Mouse (Mus musculus) hindbrain, embryonic 13.5 days (tissue): ENCODE data around the gene Lactbl1. TPM values are rescaled to one million over a fixed set of nuclear protein-coding genes. Genes with fewer than 3 reads are reported as not detected.

Experiments used
- ATAC-seq: fragments of 200-750 bp; cut with Nextera tagmentation; 2 replicates; pipeline ENCODE4 v1.8.0; 2017; ENCODE audit warnings: moderate TSS enrichment; ENCODE audit not compliant: low FRiP score
- H3K27ac ChIP-seq: fragments of 300-500 bp; sonication (generic); 2 replicates; pipeline ENCODE4 v1.5.1; 2015; ENCODE audit warnings: inconsistent platforms, mild to moderate bottlenecking, moderate library complexity
- H3K27me3 ChIP-seq: fragments of 300-500 bp; sonication (generic); 2 replicates; pipeline ENCODE4 v1.6.1; 2015; ENCODE audit warnings: mild to moderate bottlenecking, inconsistent platforms
- H3K36me3 ChIP-seq: fragments of 300-500 bp; sonication (generic); 2 replicates; pipeline ENCODE4 v1.6.1; 2015; ENCODE audit warnings: mild to moderate bottlenecking, inconsistent platforms
- H3K4me1 ChIP-seq: fragments of 300-500 bp; sonication (generic); replicated peaks from 2 replicates; pipeline ENCODE4 v1.6.1; 2015; ENCODE audit warnings: inconsistent platforms
- H3K4me2 ChIP-seq: fragments of 300-500 bp; sonication (generic); 2 replicates; pipeline ENCODE4 v1.6.1; 2015; ENCODE audit warnings: inconsistent platforms, mild to moderate bottlenecking, moderate library complexity
- H3K4me3 ChIP-seq: fragments of 300-500 bp; sonication (generic); 2 replicates; pipeline ENCODE4 v1.5.1; 2015; ENCODE audit warnings: mild to moderate bottlenecking, inconsistent platforms
- H3K9ac ChIP-seq: fragments of 300-500 bp; sonication (generic); 2 replicates; pipeline ENCODE4 v1.6.1; 2015; ENCODE audit warnings: mild to moderate bottlenecking, inconsistent platforms
- H3K9me3 ChIP-seq: fragments of 300-500 bp; sonication (generic); 2 replicates; pipeline ENCODE4 v1.6.1; 2016; ENCODE audit warnings: inconsistent platforms
- WGBS: fragments of 180-500 bp; shearing (Covaris S2); methylation state at CpG from one replicate; pipeline ENCODE4 v1.1.7; 2015; 5-methylcytosine and 5-hydroxymethylcytosine counted together
- polyA plus RNA-seq: library from polyadenylated mRNA; unstranded; fragments of >200 nt; fragmentation: Nextera tagmentation; extraction: Ambion mirVana; gene quantifications from 2 replicates; pipeline ENCODE4 v1.2.1, GENCODE M21; 2015

The Lactbl1 gene
- polyA plus RNA-seq = 0.06 TPM in 1 of 2 replicates, not detected in the other

DNA sequence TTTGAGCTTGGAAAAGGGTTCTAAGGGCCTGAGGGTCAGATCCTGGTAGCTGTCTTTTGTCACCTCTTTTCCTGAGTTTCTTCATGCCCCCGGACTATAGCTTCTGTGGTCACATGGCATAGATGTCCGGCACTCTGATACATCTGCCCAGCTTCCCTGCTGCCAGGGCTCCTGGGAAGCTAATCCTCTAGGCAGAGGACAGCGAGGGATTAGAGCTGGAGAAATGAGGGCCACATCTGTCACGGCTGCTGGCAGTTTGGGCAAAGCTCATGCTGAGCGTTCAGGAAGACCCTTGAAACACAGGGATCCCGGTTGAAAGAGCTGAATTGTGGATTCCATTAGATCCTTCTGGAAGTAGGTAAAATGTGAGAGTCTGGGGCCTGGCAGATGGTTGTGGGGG, at the start of gene Lactbl1:
TSS of gene Lactbl1 (plus strand) at position 234 of the 400 bp plus-strand sequence.
- H3K4me2 ChIP-seq = no peak within 1 kb of the TSS
- H3K4me1 ChIP-seq = no peaks in the 10 kb centered on the region
- H3K27ac ChIP-seq = no peak within 1 kb of the TSS
- no peaks in the 10 kb centered on the region for H3K9me3 ChIP-seq
- no peak for ATAC-seq
- no peaks in the 10 kb centered on the region for H3K36me3 ChIP-seq
- 0 out of 2 replicates have a peak within 1 kb of the TSS, but pooled peaks have one; percentile 20 for H3K9ac ChIP-seq
- H3K27me3 ChIP-seq = peaks cover 9% of the 10 kb centered on the region; the same call in 1 of the 2 replicates
- H3K4me3 ChIP-seq = no peak within 1 kb of the TSS
- WGBS = 43% methylated on average over 6 of the region's 6 CpGs

DNA sequence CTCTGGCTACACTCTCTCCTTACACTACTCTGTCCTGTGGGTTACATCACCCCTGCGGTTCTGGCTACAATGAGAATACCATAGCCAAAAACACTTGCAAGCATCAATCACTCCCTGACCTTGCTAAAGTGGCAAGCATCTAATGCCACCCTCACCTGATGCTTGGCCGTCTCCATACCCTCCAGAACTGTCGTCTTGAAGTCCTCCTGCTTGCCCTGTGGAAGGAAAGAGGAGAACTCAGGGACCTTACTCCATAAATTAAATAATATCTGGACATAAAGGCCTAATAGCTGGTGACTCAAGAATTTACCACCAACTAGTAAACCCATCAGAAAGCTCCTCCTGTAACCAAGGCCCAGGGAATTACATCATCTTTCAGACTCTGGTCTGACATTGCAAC, 40.5 kb upstream of the Lactbl1 start:
- no peaks in the 10 kb centered on the region for H3K36me3 ChIP-seq
- no peaks in the 10 kb centered on the region for H3K27me3 ChIP-seq
- no peak overlapping the region for H3K4me3 ChIP-seq
- WGBS = 93% methylated on average over 3 of the region's 3 CpGs
- no peaks in the 10 kb centered on the region for H3K9me3 ChIP-seq
- no peak overlapping the region for H3K27ac ChIP-seq
- H3K4me1 ChIP-seq = peaks cover 29% of the 10 kb centered on the region
- H3K9ac ChIP-seq = no peak overlapping the region
- no peak overlapping the region for H3K4me2 ChIP-seq
- ATAC-seq = no peak

DNA sequence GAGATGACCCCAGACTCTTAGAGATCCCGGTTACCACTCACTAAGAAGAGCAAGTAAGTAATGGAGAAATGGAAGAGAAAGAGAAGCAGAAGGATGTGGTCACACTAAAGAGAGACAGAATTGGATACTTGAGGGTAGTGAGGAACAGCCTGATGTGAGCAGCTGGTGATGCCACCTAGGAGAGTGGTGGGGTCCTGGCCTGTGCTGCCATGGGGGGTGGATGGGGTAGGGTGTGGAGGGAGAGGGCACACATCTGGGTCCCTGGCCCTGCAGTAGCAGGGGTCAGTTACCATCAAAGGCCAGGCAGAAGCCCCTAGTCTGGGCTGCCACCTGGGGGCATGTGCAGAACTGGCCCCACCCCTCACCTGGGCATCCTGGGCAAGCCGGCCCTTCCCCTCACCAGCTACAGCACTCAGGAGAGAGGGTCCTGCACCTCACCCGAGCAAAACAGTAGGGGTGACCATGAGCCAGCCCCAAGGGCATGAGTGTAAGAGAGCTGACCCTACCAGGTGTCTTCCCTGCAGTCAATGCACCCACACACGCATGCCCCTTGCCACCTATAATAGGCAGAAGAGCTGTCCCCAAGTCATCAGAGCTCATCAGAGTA, 35.1 kb upstream of the Lactbl1 start:
- H3K9me3 ChIP-seq = no peaks in the 10 kb centered on the region
- ATAC-seq = no peak
- H3K4me3 ChIP-seq = no peak overlapping the region
- H3K9ac ChIP-seq = no peak overlapping the region
- H3K4me1 ChIP-seq = peaks cover 41% of the 10 kb centered on the region
- H3K4me2 ChIP-seq = no peak overlapping the region
- H3K27ac ChIP-seq = no peak overlapping the region; the same call in 1 of the 2 replicates
- H3K36me3 ChIP-seq = peaks cover 12% of the 10 kb centered on the region
- WGBS = 93% methylated on average over 4 of the region's 4 CpGs
- no peaks in the 10 kb centered on the region for H3K27me3 ChIP-seq

DNA sequence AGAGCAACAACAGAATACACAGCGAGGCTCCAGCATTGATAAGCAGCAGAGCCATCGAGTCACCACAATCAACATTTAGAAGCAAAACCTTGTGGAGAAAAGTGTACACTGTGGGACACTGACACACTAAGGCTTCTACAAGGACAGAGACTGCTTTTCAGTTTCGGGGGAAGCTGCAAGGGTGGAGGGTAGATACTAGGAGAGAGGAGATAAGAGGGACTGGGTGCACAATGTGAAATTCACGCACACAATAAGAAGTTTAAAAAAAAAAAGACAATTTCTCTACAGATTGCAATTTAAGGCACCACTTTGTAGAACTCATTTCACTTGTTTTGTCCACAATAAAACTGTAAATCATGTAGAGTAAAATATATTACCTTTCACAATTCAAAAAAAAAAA, 34.4 kb upstream of the Lactbl1 start:
- WGBS = 92% methylated on average over 4 of the region's 4 CpGs
- Histone ChIP-seq H3K27me3 (no peaks in the 10 kb centered on the region), H3K36me3 (peaks cover 12% of the 10 kb centered on the region), H3K27ac (no peak overlapping the region), H3K4me3 (no peak overlapping the region), H3K9me3 (no peaks in the 10 kb centered on the region), H3K4me1 (peaks cover 38% of the 10 kb centered on the region), H3K4me2 (no peak overlapping the region), H3K9ac (no peak overlapping the region)
- no peak for ATAC-seq

DNA sequence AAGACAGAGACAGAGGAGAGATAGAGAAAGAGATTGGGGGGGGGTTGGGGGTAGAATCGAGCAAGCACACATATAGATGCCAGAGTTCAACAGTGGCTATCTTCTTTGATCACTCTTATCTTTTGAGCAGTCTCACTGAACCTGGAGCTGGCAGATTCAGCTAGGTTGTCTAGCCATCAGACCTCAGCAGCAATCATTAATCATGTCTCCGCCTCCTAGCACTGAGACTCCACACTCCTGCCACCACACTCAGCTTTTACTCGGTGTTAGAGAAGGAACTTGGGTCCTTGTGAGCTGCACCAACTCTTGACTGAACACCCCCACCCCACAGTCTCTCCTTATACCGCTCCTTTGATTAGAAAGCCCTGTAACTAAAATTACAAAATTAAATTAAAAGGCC, 30.3 kb upstream of the Lactbl1 start:
- Histone ChIP-seq H3K4me1 (peaks cover 55% of the 10 kb centered on the region), H3K27me3 (no peaks in the 10 kb centered on the region), H3K9me3 (no peaks in the 10 kb centered on the region), H3K36me3 (peaks cover 12% of the 10 kb centered on the region), H3K9ac (no peak overlapping the region), H3K27ac (no peak overlapping the region), H3K4me3 (no peak overlapping the region), H3K4me2 (no peak overlapping the region)
- WGBS = 70% methylated on average over 4 of the region's 4 CpGs
- ATAC-seq = no peak

DNA sequence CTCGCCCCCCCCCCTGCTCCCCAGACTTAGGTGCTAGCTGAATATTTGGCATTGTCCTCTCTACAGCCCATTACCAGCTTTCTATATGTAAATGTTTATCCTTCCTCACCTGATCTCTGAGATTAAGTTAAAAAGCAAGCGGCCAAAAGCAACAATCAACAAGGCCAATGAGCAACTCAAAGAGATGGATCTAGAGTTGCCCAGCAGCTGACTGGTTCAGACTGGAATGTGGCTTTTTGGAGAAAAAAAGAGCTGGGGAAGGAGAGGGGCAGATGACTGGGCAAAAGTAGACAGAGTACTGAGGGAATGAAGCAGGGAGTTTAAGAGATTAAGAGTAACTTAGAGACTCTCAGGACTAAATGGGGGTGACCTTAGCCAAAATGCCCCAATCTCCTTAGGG, 28.4 kb upstream of the Lactbl1 start:
- no peak for ATAC-seq
- no peak overlapping the region for H3K4me3 ChIP-seq
- no peak overlapping the region for H3K9ac ChIP-seq
- H3K27me3 ChIP-seq = no peaks in the 10 kb centered on the region
- no peak overlapping the region for H3K4me2 ChIP-seq
- no peak overlapping the region for H3K27ac ChIP-seq
- no peaks in the 10 kb centered on the region for H3K9me3 ChIP-seq
- peaks cover 12% of the 10 kb centered on the region for H3K36me3 ChIP-seq
- 83% methylated on average over 2 of the region's 2 CpGs for WGBS
- H3K4me1 ChIP-seq = peaks cover 55% of the 10 kb centered on the region

DNA sequence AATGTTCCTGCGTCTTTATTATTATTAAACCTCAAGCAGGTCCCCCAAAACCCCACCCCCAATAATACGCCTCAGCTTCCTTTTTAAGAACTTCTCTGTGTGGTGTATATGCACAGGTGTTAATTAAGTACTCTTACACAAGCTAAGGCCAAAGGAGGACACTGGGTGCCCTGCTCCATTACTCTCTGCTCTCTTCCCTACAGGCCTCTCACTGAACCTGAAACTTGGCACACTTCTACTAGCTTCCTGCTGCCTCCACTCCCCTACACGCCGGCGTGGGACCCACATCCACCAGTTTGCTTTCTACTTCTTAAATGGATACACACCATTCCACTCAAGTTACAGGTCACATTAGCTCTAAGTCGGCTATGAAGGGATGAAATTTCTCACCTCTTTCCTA, 27.2 kb upstream of the Lactbl1 start:
- no peaks in the 10 kb centered on the region for H3K27me3 ChIP-seq
- H3K36me3 ChIP-seq = peaks cover 7% of the 10 kb centered on the region
- H3K9me3 ChIP-seq = no peaks in the 10 kb centered on the region
- no peak overlapping the region for H3K9ac ChIP-seq
- no peak overlapping the region for H3K4me3 ChIP-seq
- WGBS = 87% methylated on average over 6 of the region's 6 CpGs
- H3K4me1 ChIP-seq = peaks cover 56% of the 10 kb centered on the region
- no peak overlapping the region for H3K4me2 ChIP-seq
- no peak for ATAC-seq
- no peak overlapping the region for H3K27ac ChIP-seq

DNA sequence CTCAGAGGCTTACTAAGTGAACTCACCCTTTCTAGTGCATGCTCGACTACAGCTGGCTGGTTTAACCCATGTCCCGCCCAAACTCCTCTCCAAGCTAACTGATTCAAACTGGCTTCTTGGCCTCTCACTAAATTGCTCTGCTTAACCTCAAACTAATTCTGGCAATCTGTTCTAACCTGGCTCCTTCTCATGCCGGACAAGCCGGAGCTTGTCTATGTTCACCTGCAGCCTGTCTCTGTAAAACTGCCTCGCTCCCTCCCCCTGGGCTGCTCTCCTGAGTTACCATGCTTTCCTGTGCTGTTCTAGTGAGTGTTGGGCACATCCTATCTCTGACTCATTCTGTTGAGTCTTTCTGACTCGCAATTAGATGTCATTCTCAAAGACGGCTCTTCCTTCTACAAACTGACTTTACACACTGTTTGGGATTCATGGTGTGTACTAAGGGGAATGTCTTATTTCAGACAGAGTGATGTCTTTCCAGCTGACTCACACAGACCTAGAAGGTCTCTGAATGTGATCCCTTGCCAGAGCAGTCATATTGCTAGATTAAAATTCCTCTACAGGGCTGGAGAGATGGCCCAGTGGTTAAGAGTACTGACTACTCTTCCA, 24.0 kb upstream of the Lactbl1 start:
- Histone ChIP-seq H3K4me1 (peaks cover 56% of the 10 kb centered on the region), H3K36me3 (no peaks in the 10 kb centered on the region), H3K9me3 (no peaks in the 10 kb centered on the region), H3K4me3 (no peak overlapping the region), H3K9ac (no peak overlapping the region), H3K27ac (no peak overlapping the region), H3K27me3 (no peaks in the 10 kb centered on the region), H3K4me2 (no peak overlapping the region)
- ATAC-seq = no peak
- 94% methylated on average over 7 of the region's 7 CpGs for WGBS

DNA sequence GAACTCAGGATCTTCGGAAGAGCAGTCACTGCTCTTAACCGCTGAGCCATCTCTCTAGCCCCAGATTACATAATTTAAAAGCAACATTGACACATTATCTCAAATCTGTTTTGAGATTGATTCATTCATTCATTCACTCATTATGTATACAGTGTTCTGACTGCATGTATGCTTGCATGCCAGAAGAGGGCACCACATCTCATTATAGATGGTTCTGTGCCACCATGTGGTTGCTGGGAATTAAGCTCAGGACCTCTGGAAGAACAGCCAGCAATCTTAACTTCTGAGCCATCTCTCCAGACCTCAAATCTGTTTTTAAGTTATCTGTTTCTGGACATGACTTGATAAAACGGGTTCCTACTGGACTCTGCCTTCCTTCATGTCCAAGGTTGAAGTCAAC, 22.6 kb upstream of the Lactbl1 start:
- Histone ChIP-seq H3K36me3 (no peaks in the 10 kb centered on the region), H3K4me2 (peak overlapping the region; percentile 76), H3K9me3 (no peaks in the 10 kb centered on the region), H3K9ac (no peak overlapping the region), H3K27me3 (no peaks in the 10 kb centered on the region), H3K4me3 (peak overlapping the region; percentile 97), H3K4me1 (peaks cover 41% of the 10 kb centered on the region), H3K27ac (no peak overlapping the region)
- no peak for ATAC-seq
- 98% methylated on average over 3 of the region's 3 CpGs for WGBS

DNA sequence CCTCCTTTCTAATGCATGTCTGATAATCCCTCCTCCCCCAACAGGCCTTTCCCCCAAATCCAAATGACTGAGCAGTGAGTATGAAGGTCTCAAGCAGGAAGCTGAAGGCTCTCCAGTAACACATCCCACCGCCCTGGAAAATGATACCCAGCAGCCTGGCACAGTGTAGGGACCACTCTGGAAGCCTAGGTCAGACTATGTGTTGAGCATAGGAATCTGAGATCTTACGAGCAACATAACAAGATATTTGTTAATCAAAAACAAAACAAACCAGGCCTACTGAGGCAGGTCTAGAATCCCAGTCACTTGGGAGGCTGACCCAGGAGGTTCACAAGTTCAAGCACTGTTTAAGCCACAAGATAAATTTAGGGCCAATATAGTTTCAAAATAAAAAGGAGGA, 21.9 kb upstream of the Lactbl1 start:
- peak overlapping the region; percentile 99 for H3K9ac ChIP-seq
- peaks cover 36% of the 10 kb centered on the region for H3K4me1 ChIP-seq
- H3K4me2 ChIP-seq = peak overlapping the region; percentile 76
- H3K27ac ChIP-seq = no peak overlapping the region
- ATAC-seq = no peak
- no peaks in the 10 kb centered on the region for H3K36me3 ChIP-seq
- WGBS = 93% methylated on average over 2 of the region's 2 CpGs
- H3K27me3 ChIP-seq = no peaks in the 10 kb centered on the region
- H3K9me3 ChIP-seq = no peaks in the 10 kb centered on the region
- H3K4me3 ChIP-seq = peak overlapping the region; percentile 97

DNA sequence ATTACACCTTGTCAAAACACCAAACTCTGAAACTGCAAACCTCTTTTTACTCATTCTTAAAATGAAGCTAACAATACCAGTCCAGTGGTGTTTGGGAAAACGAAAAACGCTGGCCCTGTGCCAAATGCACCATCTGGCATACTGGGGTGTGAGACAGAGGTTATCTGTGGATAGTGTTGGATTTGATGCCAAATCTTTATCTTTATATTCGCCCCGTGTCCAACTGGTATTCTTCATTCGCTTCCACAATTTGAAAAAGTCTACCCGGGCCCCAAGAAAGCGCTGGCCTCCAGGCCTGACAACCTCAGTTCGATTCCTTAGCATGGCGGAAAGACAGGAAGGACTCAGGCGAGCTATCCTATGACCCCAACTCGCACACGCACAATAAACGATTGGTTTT, 20.9 kb upstream of the Lactbl1 start:
- no peaks in the 10 kb centered on the region for H3K36me3 ChIP-seq
- WGBS = 2% methylated on average over 13 of the region's 13 CpGs
- H3K4me2 ChIP-seq = peak overlapping the region; percentile 76
- H3K9ac ChIP-seq = peak overlapping the region; percentile 99
- peak overlapping the region; percentile 99 for H3K27ac ChIP-seq
- H3K4me1 ChIP-seq = peaks cover 30% of the 10 kb centered on the region
- peak overlapping the region; percentile 97 for H3K4me3 ChIP-seq
- H3K27me3 ChIP-seq = no peaks in the 10 kb centered on the region
- ATAC-seq = no peak
- H3K9me3 ChIP-seq = no peaks in the 10 kb centered on the region

DNA sequence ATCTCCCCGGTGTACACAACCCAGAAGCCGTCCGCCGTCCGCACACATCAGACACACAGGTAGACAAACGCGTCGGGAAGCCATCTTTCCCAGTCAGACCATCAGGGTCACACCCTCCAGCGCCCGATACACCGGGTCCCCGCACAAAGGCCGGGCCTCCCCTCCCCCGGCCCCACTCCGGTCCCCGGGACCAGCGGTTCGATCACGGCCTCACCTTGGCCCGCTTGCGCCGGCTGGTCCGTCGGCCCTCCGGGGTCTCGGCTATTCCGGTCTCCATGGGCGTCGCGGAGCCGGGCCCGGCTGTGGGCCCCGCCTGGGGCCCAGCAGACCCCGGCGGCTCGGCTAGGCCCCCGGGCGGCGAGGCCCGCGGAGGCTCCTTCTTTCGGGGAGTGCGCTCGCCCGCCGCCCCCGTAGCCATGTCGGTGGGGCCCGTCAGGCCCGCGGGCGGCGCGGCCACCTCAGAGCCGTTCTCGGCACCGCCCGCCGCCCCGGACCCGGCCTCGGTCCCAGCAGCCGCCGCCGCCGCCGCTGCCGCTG, 20.3 kb upstream of the Lactbl1 start:
- Histone ChIP-seq H3K27me3 (no peaks in the 10 kb centered on the region), H3K4me1 (peaks cover 26% of the 10 kb centered on the region), H3K4me3 (peak overlapping the region; percentile 97), H3K4me2 (peak overlapping the region; percentile 76), H3K9ac (peak overlapping the region; percentile 99), H3K27ac (peak overlapping the region; percentile 99), H3K36me3 (no peaks in the 10 kb centered on the region), H3K9me3 (no peaks in the 10 kb centered on the region)
- ATAC-seq = peak; percentile 67
- WGBS = under 1% methylated on average over 47 of the region's 68 CpGs

DNA sequence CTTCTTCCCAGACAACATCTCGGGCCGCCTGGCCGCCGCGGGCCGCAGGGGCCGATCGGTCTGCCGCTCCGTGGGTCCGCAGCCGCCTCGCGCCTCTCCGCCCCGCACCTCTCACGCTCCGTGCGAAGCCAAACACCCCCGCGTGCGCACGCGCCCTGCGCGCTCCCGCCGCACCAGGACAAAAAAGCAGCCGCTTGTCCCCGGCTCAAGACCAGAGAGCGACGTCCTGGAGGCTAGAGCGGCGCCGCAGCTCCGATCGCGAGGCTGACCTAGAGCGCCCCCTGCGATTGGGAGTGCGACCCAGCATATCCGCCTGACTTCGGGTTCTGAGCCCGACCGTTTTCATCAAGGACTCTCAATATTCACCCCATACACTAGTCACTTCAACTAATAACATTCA, 19.9 kb upstream of the Lactbl1 start, which contains the start of gene Kdm1a:
TSS of gene Kdm1a (minus strand) at position 156 of the 400 bp plus-strand sequence.
- Histone ChIP-seq H3K9ac (peak within 1 kb of the TSS; percentile 99), H3K4me2 (peak within 1 kb of the TSS; percentile 76), H3K27me3 (no peaks in the 10 kb centered on the region), H3K9me3 (no peaks in the 10 kb centered on the region), H3K4me3 (peak within 1 kb of the TSS; percentile 97), H3K36me3 (no peaks in the 10 kb centered on the region), H3K27ac (peak within 1 kb of the TSS; percentile 99), H3K4me1 (peaks cover 23% of the 10 kb centered on the region)
- WGBS = under 1% methylated on average over 45 of the region's 45 CpGs
- peak; percentile 83 for ATAC-seq
